Mouse (Mus musculus) adrenal gland, adult 18-20 months (tissue): ENCODE results near the gene Tmem183a. TPM values are rescaled to one million over a fixed set of nuclear protein-coding genes. Genes with fewer than 3 reads are reported as not detected.

Experiments used
- DNase-seq, 2 experiments: peaks; one replicate each; pipeline ENCODE4 v3.0.0; 2021 to 2022; ENCODE audit warnings: low spot score in 2 of 2
- total RNA-seq, 2 experiments: library from RNA; stranded (reverse); gene quantifications; 1 replicate in 1 of 2; 2 replicates in 1 of 2; pipeline ENCODE4 v1.2.3; 2021

Gene Tmem183a
- total RNA-seq, 2 experiments from 2014 or later: 44.7 to 55.5 TPM

DNA sequence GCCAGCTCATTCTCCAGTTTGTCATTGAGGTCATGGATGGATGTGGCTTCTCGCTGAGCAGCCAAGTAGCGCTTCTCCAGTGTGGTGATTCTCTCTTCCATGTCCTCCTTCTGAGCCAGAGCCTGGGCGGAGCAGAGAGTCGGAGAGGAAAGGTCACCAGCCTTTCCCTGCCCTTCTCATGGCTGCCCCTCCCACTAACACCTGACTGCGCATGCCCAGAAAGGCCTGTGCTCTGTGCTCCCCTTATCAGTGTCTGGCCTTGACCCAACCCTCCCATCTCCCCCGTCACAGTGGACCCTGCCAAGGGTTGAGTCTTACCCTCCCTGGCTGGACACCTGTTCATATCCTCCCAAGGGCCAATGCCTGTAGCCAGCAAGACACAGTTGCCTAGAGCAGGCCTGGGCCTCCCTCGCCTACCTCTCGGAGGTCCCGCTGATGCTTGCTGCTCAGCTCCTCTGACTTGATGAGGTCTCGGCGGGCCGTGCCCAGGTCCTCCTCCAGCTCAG is 34.9 kb downstream of the Tmem183a start:
- no peak for DNase-seq

- DNase-seq: no peak
These were observed 39.2 kb downstream of the Tmem183a start for GRCm38 (mm10) chr1:134322591-134322990.

- no peak for DNase-seq
These were observed 41.0 kb downstream of the Tmem183a start for GRCm38 (mm10) chr1:134320691-134321301.

GRCm38 (mm10) chr1:134318261-134318660 is 43.5 kb downstream of the Tmem183a start:
- DNase-seq: no peak

DNA sequence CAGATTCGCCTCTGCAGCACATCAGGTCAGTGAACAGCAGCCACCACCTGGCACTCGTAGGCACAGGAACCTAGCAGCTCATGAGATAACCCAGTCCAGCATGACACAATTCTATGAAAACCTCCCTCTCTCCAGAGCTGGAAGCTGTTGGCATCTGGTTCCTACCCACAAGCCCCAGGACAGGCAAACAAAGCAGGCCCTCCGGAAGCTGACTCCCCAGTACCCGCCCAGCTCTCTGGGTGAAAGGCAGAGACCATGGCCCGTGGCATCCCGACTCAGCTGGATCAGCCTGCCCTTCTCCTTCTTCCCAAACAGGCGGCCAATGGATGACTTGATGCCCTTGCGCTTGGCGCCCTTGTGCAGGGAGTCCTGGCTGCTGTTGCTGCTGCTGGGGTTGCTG is 45.4 kb downstream of the Tmem183a start:
- DNase-seq: no peak

- no peak for DNase-seq
These were observed 46.6 kb downstream of the Tmem183a start for GRCm38 (mm10) chr1:134315181-134315580.

DNA sequence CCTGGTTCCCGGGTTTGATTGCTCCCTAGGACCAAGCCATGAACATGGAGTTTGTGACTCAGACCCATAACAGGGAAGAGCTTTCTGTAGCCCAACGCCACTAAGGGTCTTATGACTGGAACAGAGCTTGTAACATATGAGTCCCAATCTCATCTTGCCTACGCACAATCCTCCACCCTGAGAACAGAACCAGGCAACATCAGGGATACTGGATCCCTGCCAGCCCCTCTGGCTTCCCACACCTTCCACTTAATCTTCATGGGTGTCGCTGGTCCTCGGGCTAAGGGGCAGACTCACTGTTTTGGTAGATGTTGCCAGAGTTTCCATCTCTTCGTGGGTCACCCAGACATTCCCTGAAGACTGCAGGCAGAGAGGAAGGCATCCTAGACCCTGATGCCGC is 50.0 kb downstream of the Tmem183a start:
- DNase-seq: no peak

DNA sequence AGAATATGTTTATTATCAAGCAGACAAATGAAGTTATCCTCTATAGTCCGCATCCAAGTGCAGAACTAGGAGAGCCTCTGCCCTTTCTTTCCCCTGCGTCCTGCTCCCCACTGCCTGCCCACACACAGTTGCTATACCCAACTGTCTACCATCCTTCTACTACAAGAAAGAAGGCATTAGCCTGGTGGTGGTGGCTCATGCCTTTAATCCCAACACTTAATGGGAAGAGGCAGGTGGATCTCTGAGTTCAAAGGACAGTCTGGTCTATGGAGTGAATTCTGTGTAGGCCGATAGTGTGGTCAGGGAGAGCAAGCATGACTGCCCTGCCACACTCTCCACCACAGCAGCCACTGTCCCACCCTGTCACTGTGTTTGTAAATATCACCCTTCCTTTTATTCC is 51.0 kb downstream of the Tmem183a start:
- DNase-seq: no peak

- no peak for DNase-seq
These were observed 51.5 kb downstream of the Tmem183a start for GRCm38 (mm10) chr1:134310291-134310690.

GRCm38 (mm10) chr1:134307409-134307808 is 54.4 kb downstream of the Tmem183a start:
- no peak for DNase-seq

- DNase-seq: no peak
These were observed 56.8 kb downstream of the Tmem183a start for GRCm38 (mm10) chr1:134304940-134305339.

DNA sequence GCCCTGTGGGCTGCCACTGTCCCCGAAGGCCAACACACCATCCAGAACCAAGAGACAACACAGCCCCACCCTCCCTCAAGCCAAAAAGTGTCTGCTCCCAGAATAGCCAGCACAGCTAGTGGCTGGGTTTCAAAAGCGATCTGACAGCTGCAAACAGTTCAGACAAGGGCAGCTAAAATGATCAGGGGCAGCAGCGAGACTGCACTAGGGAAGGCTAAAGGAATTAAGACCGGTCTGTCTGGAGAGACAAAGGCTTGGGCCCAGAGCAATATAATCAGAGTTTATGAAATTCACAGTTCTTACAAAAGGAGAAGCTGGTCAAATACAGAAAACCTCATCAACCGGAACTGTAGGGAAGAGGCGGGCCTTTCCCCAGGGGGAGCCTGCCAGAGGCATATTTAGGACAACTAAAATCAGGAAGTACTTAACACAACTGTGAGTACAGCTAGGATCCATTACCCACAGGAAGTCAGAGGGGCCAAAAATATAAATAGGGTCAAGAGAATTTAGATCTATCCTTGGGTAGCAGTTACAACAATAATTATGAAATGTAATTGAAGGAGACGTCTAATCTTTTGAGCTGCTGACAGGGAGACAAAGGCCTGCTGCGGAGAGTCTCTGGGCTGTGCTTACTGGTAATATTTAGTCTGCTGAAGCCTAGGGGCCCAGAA is 59.1 kb downstream of the Tmem183a start:
- DNase-seq: no peak

DNA sequence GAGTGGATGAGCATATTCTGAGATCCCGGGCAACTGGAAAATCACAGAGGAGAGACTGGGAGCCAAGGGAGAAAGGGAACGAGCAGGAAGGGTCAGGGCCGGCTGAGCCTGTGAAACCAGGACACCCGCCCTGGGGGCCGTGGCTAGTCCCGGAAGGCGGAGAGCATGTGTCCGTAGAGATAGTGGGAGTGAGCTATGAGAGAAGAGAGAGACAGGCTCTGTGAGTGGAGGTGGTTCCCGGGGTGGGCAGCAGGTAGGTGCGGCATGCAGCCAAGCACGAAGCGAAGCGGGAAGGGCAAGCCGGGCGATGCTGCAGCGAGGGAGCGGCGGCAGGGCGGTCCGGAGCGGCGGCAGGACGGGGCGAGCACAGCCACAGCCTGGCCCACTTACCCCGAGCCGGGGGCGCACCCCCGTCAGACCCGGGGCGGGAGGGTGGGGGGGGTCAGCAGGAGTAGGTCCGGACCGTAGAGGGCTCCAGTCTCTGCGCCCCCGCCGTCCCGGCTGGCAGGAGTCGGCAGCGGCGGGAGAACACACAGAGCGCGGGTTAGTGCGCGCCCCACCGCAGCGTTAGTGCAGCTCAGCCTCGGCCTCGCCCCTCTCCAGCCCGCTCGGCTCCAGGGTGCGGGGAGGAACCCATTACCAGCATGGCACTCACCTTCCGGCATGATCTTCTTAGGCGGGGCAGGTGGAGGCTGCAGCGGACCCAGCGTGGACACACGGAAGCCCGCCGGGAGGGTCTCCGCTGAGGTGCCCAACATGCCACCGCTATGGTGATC is 63.0 kb downstream of the Tmem183a start:
- peak; percentile 21 to 36 for DNase-seq

DNA sequence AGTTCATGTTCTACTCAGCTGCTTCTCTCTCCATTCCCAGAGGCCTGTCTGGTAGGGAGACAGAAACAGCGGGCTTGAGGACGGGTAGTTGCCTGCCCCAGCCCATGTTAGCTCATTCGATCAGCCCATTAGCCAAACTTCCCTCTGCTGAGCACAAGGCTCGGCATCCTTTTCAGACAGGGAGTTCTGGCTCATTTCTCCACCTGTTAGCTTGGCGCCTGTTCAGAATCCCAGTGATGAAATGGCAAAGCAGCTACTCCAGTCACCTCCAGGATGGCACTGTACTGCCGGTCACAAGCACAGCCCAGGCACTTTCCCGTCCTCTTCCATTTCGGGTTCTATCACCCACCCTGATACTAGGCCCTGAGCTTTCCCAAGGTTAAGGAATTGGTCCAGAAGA is 64.5 kb downstream of the Tmem183a start:
- no peak for DNase-seq

Other genes with a start within 250 kb of the Tmem183a start
- gene Chil1, start 179.8 kb downstream of the Tmem183a start, total RNA-seq: 1 to 10 TPM; 1.2 to 1.7 TPM
- under 1 TPM in 1 of 2 experiments, not detected in 1; 0.16 TPM for gene Mybph, start 168.5 kb downstream of the Tmem183a start, total RNA-seq
- 100 to 1,000 TPM; 111 to 130 TPM for gene Adora1, start 126.5 kb downstream of the Tmem183a start, total RNA-seq
- gene Myog, start 72.0 kb downstream of the Tmem183a start, total RNA-seq: not detected
- gene Ppfia4, start 29.1 kb downstream of the Tmem183a start, total RNA-seq: 1 to 10 TPM; 1.4 TPM
- not detected for gene 4933406M09Rik, start 24.0 kb upstream of the Tmem183a start, total RNA-seq
- 10 to 100 TPM; 33.0 to 57.8 TPM for gene Cyb5r1, start 43.6 kb upstream of the Tmem183a start, total RNA-seq
- gene Adipor1, start 53.4 kb upstream of the Tmem183a start, total RNA-seq: 100 to 1,000 TPM; 132 to 137 TPM
- gene Klhl12, start 93.6 kb upstream of the Tmem183a start, total RNA-seq: 10 to 100 TPM; 18.7 to 20.7 TPM
- gene Rabif, start 132.7 kb upstream of the Tmem183a start, total RNA-seq: 10 to 100 TPM; 22.0 to 27.1 TPM
- not detected for gene Mgat4e, start 187.7 kb upstream of the Tmem183a start, total RNA-seq
- gene Kdm5b, start 198.2 kb upstream of the Tmem183a start, total RNA-seq: 10 to 100 TPM; 35.4 to 41.0 TPM